ENCODE assay signal across 17 mouse cellular contexts in the genomic region with DNA sequence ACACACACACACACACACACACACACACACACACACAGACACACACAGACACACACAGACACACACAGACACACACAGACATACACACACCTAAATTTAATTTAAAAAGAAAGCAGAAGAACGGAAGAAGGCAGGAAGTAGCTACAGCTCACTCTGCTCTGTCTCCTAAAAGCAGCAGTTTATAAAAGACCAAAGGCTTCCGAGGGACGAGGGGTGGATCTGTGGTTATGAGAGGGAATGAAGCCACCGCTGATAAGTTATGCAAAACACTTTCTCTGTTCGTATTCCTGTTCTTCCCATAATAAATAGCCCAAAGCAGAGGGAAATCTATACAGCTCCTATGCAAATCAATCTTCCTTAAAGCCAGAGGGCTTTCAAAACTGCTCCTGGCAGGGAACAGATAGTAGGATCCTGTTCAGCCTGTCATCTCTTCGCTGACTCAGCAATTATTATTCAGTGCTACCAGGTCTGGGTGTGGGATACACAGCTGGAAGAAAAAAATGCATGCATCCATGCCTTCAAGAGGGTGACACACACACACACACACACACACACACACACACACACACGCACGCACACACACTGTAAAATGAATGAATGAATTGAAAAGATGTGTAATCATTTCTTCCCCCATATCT. TPM values are rescaled to one million over a fixed set of nuclear protein-coding genes. Genes with fewer than 3 reads are reported as not detected.
DNase-seq lines count a peak whose midpoint lies in the region; ATAC-seq lines count a peak whose summit lies in the region.
"Had no signal": no experiment of that assay in that cellular context is flagged by ENCODE, and none has a peak within 500 bp of the region (broad histone marks: within the 10 kb centered on the region; RNA-seq: fewer than 3 reads in every experiment).

No protein-coding gene starts in this region.

- no peak overlapping the region for H3K4me3 ChIP-seq in embryonic facial prominence, embryonic 14.5 days (ENCODE audit: low read depth, low read length)
- no peak overlapping the region for H3K4me3 ChIP-seq in embryonic facial prominence, embryonic 10.5 days
- H3K4me3 ChIP-seq: embryonic facial prominence, embryonic 13.5 days; forebrain, embryonic 12.5 days; heart, embryonic 13.5 days; limb, embryonic 10.5 days had no signal

- ATAC-seq in embryonic facial prominence, embryonic 14.5 days (ENCODE audit: low read depth) = no peak
- ATAC-seq in common myeloid progenitor, adult 5-6 weeks (replicated peaks; ENCODE audit: low read depth, poor library complexity, severe bottlenecking) = peak; percentile 22

- no peak overlapping the region for H3K9ac ChIP-seq in embryonic facial prominence, embryonic 14.5 days (ENCODE audit: low read depth, low read length)
- H3K9ac ChIP-seq: embryonic facial prominence, embryonic 13.5 days; forebrain, embryonic 12.5 days; heart, embryonic 13.5 days had no signal

- 69% methylated on average over 8 of the region's 8 CpGs for WGBS in embryonic facial prominence, embryonic 14.5 days
- WGBS in embryonic facial prominence, embryonic 10.5 days = 84% methylated on average over 8 of the region's 8 CpGs

- peak; percentile 9 for DNase-seq in embryonic facial prominence, embryonic 14.5 days (ENCODE audit: low spot score)
- DNase-seq in embryonic facial prominence, embryonic 10.5 days (ENCODE audit: low spot score) = no peak
- peak; percentile 24 to 33 for DNase-seq in spleen, postnatal 36 days (ENCODE audit: low spot score in 2 of 2)
- no peak for DNase-seq in spleen, adult 18-20 months
- peak; percentile 68 for DNase-seq in naive thymus-derived CD4-positive, alpha-beta T cell, adult 2 months (ENCODE audit: low read depth)
- no peak for DNase-seq in heart, adult 11 months
- DNase-seq in right cerebral cortex, postnatal 10 days (ENCODE audit: low spot score in 2 of 2) = no peak
- DNase-seq: cerebellum, postnatal 10 days; gastrocnemius, postnatal 10 days; layer of hippocampus, adult 9-11 months; lung, adult 18-20 months; right cerebral cortex, postnatal 25 days had no signal

- no peak overlapping the region for H3K27ac ChIP-seq in embryonic facial prominence, embryonic 14.5 days (replicated peaks; ENCODE audit: low read depth, low read length)
- H3K27ac ChIP-seq in embryonic facial prominence, embryonic 10.5 days (replicated peaks) = no peak overlapping the region
- H3K27ac ChIP-seq: embryonic facial prominence, embryonic 13.5 days; forebrain, embryonic 12.5 days; heart, embryonic 13.5 days; limb, embryonic 10.5 days had no signal

- no peaks in the 10 kb centered on the region for H3K27me3 ChIP-seq in embryonic facial prominence, embryonic 14.5 days (replicated peaks; ENCODE audit: control insufficient read depth, insufficient read depth, low read length)
- no peaks in the 10 kb centered on the region for H3K27me3 ChIP-seq in embryonic facial prominence, embryonic 10.5 days (replicated peaks; ENCODE audit: low read depth, poor library complexity, severe bottlenecking)
- H3K27me3 ChIP-seq: embryonic facial prominence, embryonic 13.5 days; forebrain, embryonic 12.5 days; heart, embryonic 13.5 days had no signal

- no peaks in the 10 kb centered on the region for H3K4me1 ChIP-seq in embryonic facial prominence, embryonic 14.5 days (ENCODE audit: control insufficient read depth, insufficient read depth, low read length)
- no peaks in the 10 kb centered on the region for H3K4me1 ChIP-seq in embryonic facial prominence, embryonic 10.5 days
- H3K4me1 ChIP-seq: embryonic facial prominence, embryonic 13.5 days; forebrain, embryonic 12.5 days; limb, embryonic 10.5 days had no signal

- no peaks in the 10 kb centered on the region for H3K36me3 ChIP-seq in embryonic facial prominence, embryonic 14.5 days (ENCODE audit: control insufficient read depth, insufficient read depth, low read length)
- H3K36me3 ChIP-seq in embryonic facial prominence, embryonic 10.5 days (replicated peaks) = no peaks in the 10 kb centered on the region
- H3K36me3 ChIP-seq: embryonic facial prominence, embryonic 13.5 days; forebrain, embryonic 12.5 days; heart, embryonic 13.5 days; limb, embryonic 10.5 days had no signal

- H3K9me3 ChIP-seq in embryonic facial prominence, embryonic 14.5 days (ENCODE audit: control insufficient read depth, low read length) = no peaks in the 10 kb centered on the region
- 0 out of 2 replicates have a peak, but pooled peaks cover 2% of the 10 kb centered on the region for H3K9me3 ChIP-seq in embryonic facial prominence, embryonic 10.5 days
- H3K9me3 ChIP-seq: embryonic facial prominence, embryonic 13.5 days; forebrain, embryonic 12.5 days; heart, embryonic 13.5 days; limb, embryonic 10.5 days had no signal

- no peak overlapping the region for H3K4me2 ChIP-seq in embryonic facial prominence, embryonic 14.5 days (ENCODE audit: low read depth, low read length)
- H3K4me2 ChIP-seq: embryonic facial prominence, embryonic 13.5 days; forebrain, embryonic 12.5 days; heart, embryonic 13.5 days had no signal

RNA-seq across cellular contexts. Expression of a gene that starts 7.9 kb away (rescaled TPM):
- 4.0 and 4.8 TPM in 2 replicates for polyA plus RNA-seq in embryonic facial prominence, embryonic 14.5 days (2014; fragmentation: Nextera tagmentation; extraction: Ambion mirVana)
- 1.4 and 1.6 TPM in 2 replicates for polyA plus RNA-seq in embryonic facial prominence, embryonic 10.5 days (2016; fragmentation: Nextera tagmentation; extraction: Ambion mirVana)
- 182 and 183 TPM in 2 replicates for total RNA-seq in common myeloid progenitor, adult 5-6 weeks (2017)

RNA-seq across cellular contexts. Expression of a gene that starts 37.6 kb away (rescaled TPM):
- polyA plus RNA-seq in embryonic facial prominence, embryonic 14.5 days (2014; fragmentation: Nextera tagmentation; extraction: Ambion mirVana) = 32.3 and 36.0 TPM in 2 replicates
- polyA plus RNA-seq in embryonic facial prominence, embryonic 10.5 days (2016; fragmentation: Nextera tagmentation; extraction: Ambion mirVana) = 37.4 and 42.2 TPM in 2 replicates
- total RNA-seq in common myeloid progenitor, adult 5-6 weeks (2017) = 8.4 and 9.8 TPM in 2 replicates

RNA-seq across cellular contexts. Expression of a gene that starts 38.6 kb away (rescaled TPM):
- 36.9 and 37.1 TPM in 2 replicates for polyA plus RNA-seq in embryonic facial prominence, embryonic 14.5 days (2014; fragmentation: Nextera tagmentation; extraction: Ambion mirVana)
- polyA plus RNA-seq in embryonic facial prominence, embryonic 10.5 days (2016; fragmentation: Nextera tagmentation; extraction: Ambion mirVana) = 24.9 and 25.7 TPM in 2 replicates
- total RNA-seq in common myeloid progenitor, adult 5-6 weeks (2017) = 17.0 and 17.7 TPM in 2 replicates

RNA-seq across cellular contexts. Expression of a gene that starts 58.9 kb away (rescaled TPM):
- polyA plus RNA-seq in embryonic facial prominence, embryonic 14.5 days (2014; fragmentation: Nextera tagmentation; extraction: Ambion mirVana) = 2.0 and 4.6 TPM in 2 replicates
- polyA plus RNA-seq in embryonic facial prominence, embryonic 10.5 days (2016; fragmentation: Nextera tagmentation; extraction: Ambion mirVana) = 0.30 and 0.32 TPM in 2 replicates
- 8.4 and 19.3 TPM in 2 replicates for total RNA-seq in common myeloid progenitor, adult 5-6 weeks (2017)

Comparison
In these comparisons a context has a peak if more than half of its experiments do, and no peak if none do; other contexts are left out.
1. DNase-seq: peak in embryonic facial prominence, embryonic 14.5 days (single experiment), spleen, postnatal 36 days (2 of 2) and naive thymus-derived CD4-positive, alpha-beta T cell, adult 2 months (single experiment); none in embryonic facial prominence, embryonic 10.5 days (single experiment), spleen, adult 18-20 months (0 of 2), heart, adult 11 months (single experiment) and right cerebral cortex, postnatal 10 days (0 of 2).